Mouse (Mus musculus) left cerebral cortex, postnatal 36 days (tissue): ENCODE data around the gene Gm26620. TPM values are rescaled to one million over a fixed set of nuclear protein-coding genes. Genes with fewer than 3 reads are reported as not detected.
A peak's percentile ranks its signal among the peaks of the same experiment; 100 is the strongest.

Experiments used
- DNase-seq, 2 experiments: peaks; one replicate each; pipeline ENCODE4 v3.0.0; 2021 to 2022; ENCODE audit warnings: low spot score in 2 of 2, mixed read lengths in 1 of 2
- intact Hi-C: fragments of 180-260 bp; cut with DNase I; formaldehyde crosslinking; loops from one replicate; pipeline ENCODE4 v1.15.1; 2025
- total RNA-seq, 2 experiments: library from RNA; stranded (reverse); gene quantifications; 2 replicates each; pipeline ENCODE4 v1.2.3; 2021

Gm26620 gene
- total RNA-seq, 2 experiments from 2014 or later: 0.54 TPM; not detected in 1

- intact Hi-C loops: loop anchor here (2.0 kb wide), 1 partner anchor 16 kb away; the partner anchor contains the start of genes Dusp12 and Gm26620
- DNase-seq: peak; percentile 72 to 82
Observed at GRCm38 (mm10) chr1:170868107-170868904, 16.6 kb upstream of the Gm26620 start.

- no peak for DNase-seq
Observed at GRCm38 (mm10) chr1:170868905-170869283, 16.0 kb upstream of the Gm26620 start.

GRCm38 (mm10) chr1:170871402-170871801 is 13.5 kb upstream of the Gm26620 start:
- intact Hi-C loops: no loop called here

More at GRCm38 (mm10) chr1:170868905-170869283, 16.0 kb upstream of the Gm26620 start:
- intact Hi-C loops: loop anchor here (2.0 kb wide), 1 partner anchor 16 kb away; the partner anchor contains the start of genes Dusp12 and Gm26620

GRCm38 (mm10) chr1:170871961-170872360 is 12.9 kb upstream of the Gm26620 start:
- intact Hi-C loops: no loop called here
- no peak for DNase-seq

More at GRCm38 (mm10) chr1:170871402-170871801, 13.5 kb upstream of the Gm26620 start:
- no peak for DNase-seq

GRCm38 (mm10) chr1:170875676-170876075 is 9.2 kb upstream of the Gm26620 start:
- intact Hi-C loops: no loop called here
- DNase-seq: no peak

GRCm38 (mm10) chr1:170876906-170877305 is 8.0 kb upstream of the Gm26620 start:
- no peak for DNase-seq
- intact Hi-C loops: no loop called here

- DNase-seq: no peak
- intact Hi-C loops: no loop called here
Observed at GRCm38 (mm10) chr1:170882915-170883485, 1.9 kb upstream of the Gm26620 start.

GRCm38 (mm10) chr1:170884390-170884789 is 475 bp upstream of the Gm26620 start:
- intact Hi-C loops: loop anchor here (2.0 kb wide), 1 partner anchor 16 kb away; no protein-coding TSS in a partner anchor
- DNase-seq: no peak

- intact Hi-C loops: no loop called here
- DNase-seq: no peak
Observed at GRCm38 (mm10) chr1:170886044-170886458, 1.2 kb downstream of the Gm26620 start.

- DNase-seq: no peak
- intact Hi-C loops: no loop called here
Observed at GRCm38 (mm10) chr1:170889310-170889709, 4.4 kb downstream of the Gm26620 start.

GRCm38 (mm10) chr1:170891646-170892045 is 6.8 kb downstream of the Gm26620 start:
- no peak for DNase-seq
- intact Hi-C loops: no loop called here

GRCm38 (mm10) chr1:170892279-170892678 is 7.4 kb downstream of the Gm26620 start:
- intact Hi-C loops: no loop called here
- DNase-seq: no peak

GRCm38 (mm10) chr1:170894603-170895602 is 10.0 kb downstream of the Gm26620 start:
- intact Hi-C loops: no loop called here
- DNase-seq: no peak

GRCm38 (mm10) chr1:170896651-170897281 is 11.9 kb downstream of the Gm26620 start:
- no peak for DNase-seq
- intact Hi-C loops: no loop called here

- intact Hi-C loops: no loop called here
- DNase-seq: no peak
Observed at GRCm38 (mm10) chr1:170898413-170899075, 13.7 kb downstream of the Gm26620 start.

- intact Hi-C loops: loop anchor here (1.0 to 10.0 kb wide), 2 partner anchors 91 to 204 kb away; no protein-coding TSS in a partner anchor
- peak in 1 of 2 experiments; percentile 19 for DNase-seq
Observed at GRCm38 (mm10) chr1:170900799-170901467, 16.1 kb downstream of the Gm26620 start.

GRCm38 (mm10) chr1:170901536-170902238 is 16.8 kb downstream of the Gm26620 start:
- peak; percentile 77 to 85 for DNase-seq
- intact Hi-C loops: loop anchor here (1.0 to 10.0 kb wide), 2 partner anchors 91 to 203 kb away; no protein-coding TSS in a partner anchor
